Mouse (Mus musculus) MEL (cell line): ENCODE data around the gene Syne4.

Experiments
- CHD2 ChIP-seq: IDR thresholded peaks from 2 replicates; pipeline ENCODE4 v1.6.1; 2011; ENCODE audit warnings: low read length, improper control_type of control experiment
- EP300 ChIP-seq, 2 experiments: IDR thresholded peaks; 2 replicates each; pipeline ENCODE4 v1.6.1; 2011; ENCODE audit warnings: improper control_type of control experiment in 2 of 2, low read length in 2 of 2, low read depth in 1 of 2, mild to moderate bottlenecking in 1 of 2
- POLR2A ChIP-seq, 2 experiments: IDR thresholded peaks; 2 replicates each; pipeline ENCODE4 v1.6.1; 2011 to 2012; ENCODE audit warnings: low read length in 2 of 2, mild to moderate bottlenecking in 2 of 2, control low read depth in 1 of 2, improper control_type of control experiment in 1 of 2, low read depth in 1 of 2, moderate library complexity in 1 of 2; ENCODE audit not compliant: control insufficient read depth in 1 of 2, insufficient read depth in 1 of 2, poor library complexity in 1 of 2
- UBTF ChIP-seq: IDR thresholded peaks from 2 replicates; pipeline ENCODE4 v1.6.1; 2012; ENCODE audit warnings: low read depth, mild to moderate bottlenecking, inconsistent platforms, low read length, improper control_type of control experiment, moderate library complexity, borderline replicate concordance; ENCODE audit not compliant: insufficient read depth
- USF1 ChIP-seq: IDR thresholded peaks from 2 replicates; pipeline ENCODE4 v1.6.1; 2014; ENCODE audit warnings: low read depth, mild to moderate bottlenecking, inconsistent platforms, low read length, improper control_type of control experiment, moderate library complexity

- no peak for TF ChIP-seq UBTF
- TF ChIP-seq EP300 (IDR thresholded peaks at IDR 0.05; ENCODE audit: low read depth in 1 of 2, low read length in 2 of 2), result no peak
- TF ChIP-seq USF1, result no peak
- TF ChIP-seq CHD2, result no peak
- TF ChIP-seq POLR2A (IDR thresholded peaks at IDR 0.05; ENCODE audit: control insufficient read depth in 1 of 2, insufficient read depth in 1 of 2, low read depth in 1 of 2, low read length in 2 of 2, poor library complexity in 1 of 2), result no peak
Observed at GRCm38 (mm10) chr7:30336384-30336783, 21.8 kb downstream of the Syne4 start.
